Comparison of ENCODE assay signal across 8 mouse cellular contexts in the genomic region with DNA sequence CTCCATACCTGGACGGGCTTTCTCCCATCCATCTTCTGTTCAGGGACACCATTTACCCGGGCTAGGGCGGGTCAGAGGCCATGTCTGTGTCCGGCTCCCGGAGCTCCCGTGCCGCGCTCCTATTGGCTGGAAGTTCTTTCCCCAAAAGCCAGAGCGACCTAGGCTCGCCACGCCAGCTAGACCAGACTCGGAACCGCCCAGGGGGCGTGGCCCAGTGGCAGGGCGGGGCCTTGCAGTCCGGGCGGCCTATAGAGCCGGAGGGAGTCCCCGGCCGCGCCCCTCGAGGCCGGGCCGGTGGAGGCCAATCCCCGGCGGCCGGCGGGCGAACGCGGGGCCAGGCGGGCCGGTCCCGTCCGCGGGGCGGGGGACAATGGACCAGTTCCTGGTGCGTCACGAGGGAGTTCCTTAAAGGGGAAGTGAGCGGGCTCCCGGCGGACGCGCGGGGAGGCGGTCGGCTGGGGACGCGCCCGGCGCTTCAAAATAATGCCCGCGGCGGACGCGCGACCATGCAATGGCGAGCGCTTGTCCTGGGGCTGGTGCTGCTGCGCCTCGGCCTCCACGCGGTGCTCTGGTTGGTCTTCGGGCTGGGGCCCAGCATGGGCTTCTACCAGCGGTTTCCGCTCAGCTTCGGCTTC. TPM values are rescaled to one million over a fixed set of nuclear protein-coding genes. Genes with fewer than 3 reads are reported as not detected.
DNase-seq lines count a peak whose midpoint lies in the region; ATAC-seq lines count a peak whose summit lies in the region.

A gene (plus strand): TSS at position 408 of the 635 bp plus-strand sequence.

- peak within 1 kb of the TSS; percentile 92 for H3K4me2 ChIP-seq in lung, embryonic 16.5 days (ENCODE audit: low read depth, low read length)

- no peaks in the 10 kb centered on the region for H3K9me3 ChIP-seq in lung, embryonic 16.5 days (ENCODE audit: control insufficient read depth, low read length)

- H3K27ac ChIP-seq in lung, embryonic 16.5 days (ENCODE audit: low read length), result peak within 1 kb of the TSS; percentile 81

- no peaks in the 10 kb centered on the region for H3K36me3 ChIP-seq in lung, embryonic 16.5 days (ENCODE audit: control insufficient read depth, insufficient read depth, low read length)

- WGBS in lung, embryonic 16.5 days, result under 1% methylated on average over 64 of the region's 67 CpGs

- H3K4me3 ChIP-seq in lung, embryonic 16.5 days (ENCODE audit: low read length), result peak within 1 kb of the TSS; percentile 95

- peaks cover 24% of the 10 kb centered on the region for H3K4me1 ChIP-seq in lung, embryonic 16.5 days (replicated peaks; ENCODE audit: control insufficient read depth, insufficient read depth, low read length)

- peak; percentile 70 for DNase-seq in MEL-GATA-1-ER (ENCODE audit: extremely low read depth, low read depth)
- peak; percentile 93 for DNase-seq in cerebellum, adult 8-10 months
- peak; percentile 97 for DNase-seq in forelimb bud, embryonic 11.5 days (ENCODE audit: low read depth, low spot score)
- DNase-seq in layer of hippocampus, adult 9-10 months (ENCODE audit: low spot score), result peak; percentile 87
- DNase-seq in ovary, postnatal 10 days (ENCODE audit: low spot score), result peak; percentile 91
- peak; percentile 93 to 94 for DNase-seq in thymus, postnatal 10 days (ENCODE audit: low spot score in 2 of 2)

- peak; percentile 78 for ATAC-seq in hematopoietic stem cell, adult 5-6 weeks (replicated peaks in 1 of 2; ENCODE audit: insufficient read depth in 1 of 2, low FRiP score in 2 of 2, low TSS enrichment in 1 of 2, low read depth in 1 of 2, poor library complexity in 2 of 2, severe bottlenecking in 2 of 2)
- ATAC-seq in lung, embryonic 16.5 days (ENCODE audit: low read depth), result peak; percentile 99

- no peaks in the 10 kb centered on the region for H3K27me3 ChIP-seq in lung, embryonic 16.5 days (ENCODE audit: control insufficient read depth, insufficient read depth, low read depth, low read length)

- peak within 1 kb of the TSS; percentile 93 for H3K9ac ChIP-seq in lung, embryonic 16.5 days (ENCODE audit: low read length)

RNA-seq across cellular contexts. Expression of the gene that starts here (rescaled TPM):
- total RNA-seq in hematopoietic stem cell, adult 5-6 weeks (2017), result 18.5 and 27.3 TPM in 2 replicates
- 18.5 and 22.1 TPM in 2 replicates for polyA plus RNA-seq in lung, embryonic 16.5 days (2015; fragmentation: Nextera tagmentation; extraction: Ambion mirVana)

Comparison
In these comparisons a context has a peak if more than half of its experiments do, and no peak if none do; other contexts are left out.
1. Peak in every context shown above with its lines: DNase-seq, ATAC-seq, H3K4me3 ChIP-seq and H3K27ac ChIP-seq.